Mouse (Mus musculus): Measurements from ENCODE around the gene Tnnt3. TPM values are rescaled to one million over a fixed set of nuclear protein-coding genes. Genes with fewer than 3 reads are reported as not detected.

Tnnt3 gene
- total and polyA plus RNA-seq, 3 experiments, result 3.1 to 13.3 (median 4.1) TPM

GRCm38 (mm10) chr7:142533059-142533855, 34.6 kb downstream of the Tnnt3 start:
- peak overlapping the region; percentile 27 for H3K27ac ChIP-seq (ENCODE audit: insufficient read depth, low read depth)
- H3K9ac ChIP-seq (ENCODE audit: insufficient read depth, low read depth), result peak overlapping the region; percentile 74
- H3K79me2 ChIP-seq (replicated peaks; ENCODE audit: control insufficient read depth, extremely low read depth, insufficient read depth, poor library complexity, severe bottlenecking), result peaks cover 4% of the 10 kb centered on the region
- H3K4me2 ChIP-seq (ENCODE audit: insufficient read depth, low read depth, poor library complexity, severe bottlenecking), result peak overlapping the region; percentile 75
- peak overlapping the region; percentile 91 to 96 (median 92) for H3K4me3 ChIP-seq (replicated peaks in 1 of 3; ENCODE audit: low read depth in 2 of 3, low read length in 2 of 3, poor library complexity in 1 of 3)
- H3K36me3 ChIP-seq (replicated peaks in 1 of 2; ENCODE audit: control insufficient read depth in 1 of 2, insufficient read depth in 1 of 2, low read length in 1 of 2), result peaks cover 12 to 26% of the 10 kb centered on the region in 2 experiments
- TF ChIP-seq POLR2A (IDR thresholded peaks at IDR 0.05; ENCODE audit: low read depth, low read length) (peak; percentile 67; the same call in 1 of the 2 replicates), ZNF384 (IDR thresholded peaks at IDR 0.05; ENCODE audit: low read depth, low read length) (no peak), TCF12 (IDR thresholded peaks at IDR 0.05; ENCODE audit: low read depth, low read length) (peak; percentile 85), RCOR1 (conservative IDR thresholded peaks at IDR 0.05; ENCODE audit: low read depth, low read length) (no peak), USF2 (conservative IDR thresholded peaks at IDR 0.05; ENCODE audit: low read depth, low read length) (peak; percentile 82), NRF1 (IDR thresholded peaks at IDR 0.05; ENCODE audit: low read depth, low read length) (no peak), E2F4 (IDR thresholded peaks at IDR 0.05; ENCODE audit: insufficient replicate concordance, low read depth, low read length) (no peak), RAD21 (IDR thresholded peaks at IDR 0.05; ENCODE audit: low read depth, low read length) (no peak), HCFC1 (IDR thresholded peaks at IDR 0.05; ENCODE audit: low read depth, low read length) (peak; percentile 83), BHLHE40 (IDR thresholded peaks at IDR 0.05; ENCODE audit: low read depth, low read length) (peak; percentile 92), ETS1 (conservative IDR thresholded peaks at IDR 0.05; ENCODE audit: low read depth, low read length) (peak; percentile 42; the same call in 1 of the 2 replicates), GABPA (IDR thresholded peaks at IDR 0.05; ENCODE audit: insufficient replicate concordance, low read depth, low read length) (peak; percentile 64), JUN (IDR thresholded peaks at IDR 0.05; ENCODE audit: insufficient read depth, low read depth, low read length) (no peak), SMC3 (IDR thresholded peaks at IDR 0.05; ENCODE audit: low read depth, low read length) (peak; percentile 9), ZMIZ1 (IDR thresholded peaks at IDR 0.05; ENCODE audit: low read depth, low read length) (peak; percentile 50; the same call in 1 of the 2 replicates), MAX (IDR thresholded peaks at IDR 0.05; ENCODE audit: low read length) (peak; percentile 100), SIN3A (IDR thresholded peaks at IDR 0.05; ENCODE audit: low read length) (no peak), EP300 (IDR thresholded peaks at IDR 0.05; ENCODE audit: low read length) (no peak), ZKSCAN1 (IDR thresholded peaks at IDR 0.05; ENCODE audit: borderline replicate concordance, low read depth, low read length) (no peak), MAFK (IDR thresholded peaks at IDR 0.05; ENCODE audit: insufficient replicate concordance, low read length) (no peak), MAZ (IDR thresholded peaks at IDR 0.05; ENCODE audit: low read depth, low read length) (peak; percentile 86), ZC3H11A (IDR thresholded peaks at IDR 0.05; ENCODE audit: low read depth, low read length) (no peak), USF1 (IDR thresholded peaks at IDR 0.05; ENCODE audit: low read depth, low read length) (peak; percentile 85), POLR2AphosphoS2 (IDR thresholded peaks at IDR 0.05; ENCODE audit: low read depth, low read length) (no peak), KAT2A (IDR thresholded peaks at IDR 0.05; ENCODE audit: insufficient replicate concordance, low read length) (no peak), MYC (IDR thresholded peaks at IDR 0.05; ENCODE audit: low read depth, low read length) (peak; percentile 99), UBTF (IDR thresholded peaks at IDR 0.05; ENCODE audit: low read depth, low read length) (no peak), CTCF (conservative IDR thresholded peaks at IDR 0.05 in 1 of 2, IDR thresholded peaks at IDR 0.05 in 1 of 2; ENCODE audit: low read depth in 2 of 2, low read length in 2 of 2) (peak in 1 of 2 experiments; percentile 71; a peak in 2 of 4 replicates), IRF4 (IDR thresholded peaks at IDR 0.05; ENCODE audit: low read depth, low read length) (no peak), JUND (conservative IDR thresholded peaks at IDR 0.05; ENCODE audit: low read depth, low read length) (no peak), PAX5 (IDR thresholded peaks at IDR 0.05; ENCODE audit: low read length) (no peak), NELFE (IDR thresholded peaks at IDR 0.05; ENCODE audit: low read depth, low read length) (peak; percentile 61), ELF1 (IDR thresholded peaks at IDR 0.05; ENCODE audit: low read depth, low read length) (0 out of 2 replicates have a peak, but pooled peaks have one; percentile 60), MEF2A (IDR thresholded peaks at IDR 0.05; ENCODE audit: borderline replicate concordance, low read depth, low read length) (no peak), MXI1 (IDR thresholded peaks at IDR 0.05; ENCODE audit: low read depth, low read length) (peak; percentile 98), CHD1 (IDR thresholded peaks at IDR 0.05; ENCODE audit: low read depth, low read length) (no peak), CHD2 (IDR thresholded peaks at IDR 0.05; ENCODE audit: low read length) (peak; percentile 52), TBP (conservative IDR thresholded peaks at IDR 0.05; ENCODE audit: low read depth, low read length) (0 out of 2 replicates have a peak, but pooled peaks have one; percentile 43)
- no peaks in the 10 kb centered on the region for H3K9me3 ChIP-seq (replicated peaks; ENCODE audit: low read length)
- in situ Hi-C loops (cut with MboI; ENCODE audit: low pct_ligation_motif_present, low pct_unique_long_range_greater_than_20kb, low sequenced_read_pairs), result no loop called here
- H3K27me3 ChIP-seq (replicated peaks), result peaks cover 36% of the 10 kb centered on the region
- dilution Hi-C loops (cut with MboI; ENCODE audit: extremely low pct_ligation_motif_present, extremely low pct_unique_long_range_greater_than_20kb, low sequenced_read_pairs), result no loop called here
- H3K4me1 ChIP-seq (ENCODE audit: control insufficient read depth in 1 of 2, insufficient read depth in 2 of 2), result peaks cover 9 to 25% of the 10 kb centered on the region in 2 experiments
- peak; percentile 81 for DNase-seq (ENCODE audit: extremely low read depth)

All from CH12.LX (cell line).